Mouse (Mus musculus) heart, adult 2 months (tissue): ENCODE results near the gene Gm2244.
"Not testable (repeated sequence)": the region's sequence is repeated elsewhere in the genome, so short reads cannot be mapped to it uniquely, and the experiment has no call there.

Source experiments
- CTCF ChIP-seq: fragments of 200-600 bp; IDR thresholded peaks from 2 replicates; pipeline ENCODE4 v1.8.1; 2022; ENCODE audit warnings: antibody characterized with exemption, mild to moderate bottlenecking, moderate library complexity
- EP300 ChIP-seq: fragments of 200-500 bp; IDR thresholded peaks from 2 replicates; pipeline ENCODE4 v1.6.1; 2011; ENCODE audit warnings: low read depth, low read length, control low read depth; ENCODE audit not compliant: insufficient read depth
- POLR2A ChIP-seq: fragments of 200-500 bp; IDR thresholded peaks from 2 replicates; pipeline ENCODE4 v1.6.1; 2011; ENCODE audit warnings: mild to moderate bottlenecking, low read depth, low read length, control low read depth; ENCODE audit not compliant: insufficient read depth

GRCm38 (mm10) chr14:19549863-19550262 lies at the start of gene Gm2244:
- TF ChIP-seq CTCF, POLR2A, EP300: not testable (repeated sequence)
